Mouse (Mus musculus) lung, embryonic 16.5 days (tissue): ENCODE results near the gene Plcb2. TPM values are rescaled to one million over a fixed set of nuclear protein-coding genes. Genes with fewer than 3 reads are reported as not detected.

Experiments used
- ATAC-seq: fragments of 200-750 bp; cut with Nextera tagmentation; 2 replicates; pipeline ENCODE4 v1.8.0; 2017; ENCODE audit warnings: low read depth, mild to moderate bottlenecking, moderate library complexity
- H3K27ac ChIP-seq: fragments of 300-500 bp; sonication (generic); 2 replicates; pipeline ENCODE4 v1.5.1; 2014; ENCODE audit warnings: mild to moderate bottlenecking, control low read depth, low read length
- H3K27me3 ChIP-seq: fragments of 300-500 bp; sonication (generic); 2 replicates; pipeline ENCODE4 v1.6.1; 2014; ENCODE audit warnings: low read depth, low read length, mixed read lengths; ENCODE audit not compliant: control insufficient read depth, insufficient read depth
- H3K36me3 ChIP-seq: fragments of 300-500 bp; sonication (generic); 2 replicates; pipeline ENCODE4 v1.6.1; 2014; ENCODE audit warnings: low read length; ENCODE audit not compliant: control insufficient read depth, insufficient read depth
- H3K4me1 ChIP-seq: fragments of 300-500 bp; sonication (generic); replicated peaks from 2 replicates; pipeline ENCODE4 v1.6.1; 2014; ENCODE audit warnings: low read length, mixed read lengths; ENCODE audit not compliant: control insufficient read depth, insufficient read depth
- H3K4me2 ChIP-seq: fragments of 300-500 bp; sonication (generic); 2 replicates; pipeline ENCODE4 v1.6.1; 2014; ENCODE audit warnings: low read depth, low read length, control low read depth
- H3K4me3 ChIP-seq: fragments of 300-500 bp; sonication (generic); 2 replicates; pipeline ENCODE4 v1.5.1; 2014; ENCODE audit warnings: mild to moderate bottlenecking, low read length, control low read depth
- H3K9ac ChIP-seq: fragments of 300-500 bp; sonication (generic); 2 replicates; pipeline ENCODE4 v1.6.1; 2014; ENCODE audit warnings: low read length, control low read depth
- H3K9me3 ChIP-seq: fragments of 300-500 bp; sonication (generic); 2 replicates; pipeline ENCODE4 v1.6.1; 2016; ENCODE audit warnings: low read length; ENCODE audit not compliant: control insufficient read depth
- WGBS: fragments of 180-500 bp; shearing (Covaris S2); extraction: QIAGEN DNeasy Blood & Tissue Kit; methylation state at CpG from one replicate; pipeline ENCODE4 v1.1.7; 2014; 5-methylcytosine and 5-hydroxymethylcytosine counted together
- polyA plus RNA-seq: library from polyadenylated mRNA; unstranded; fragments of >200 nt; fragmentation: Nextera tagmentation; extraction: Ambion mirVana; gene quantifications from 2 replicates; pipeline ENCODE4 v1.2.1, GENCODE M21; 2015

The Plcb2 gene
- polyA plus RNA-seq, 1 experiment from 2014 or later, result 1.6 TPM

DNA sequence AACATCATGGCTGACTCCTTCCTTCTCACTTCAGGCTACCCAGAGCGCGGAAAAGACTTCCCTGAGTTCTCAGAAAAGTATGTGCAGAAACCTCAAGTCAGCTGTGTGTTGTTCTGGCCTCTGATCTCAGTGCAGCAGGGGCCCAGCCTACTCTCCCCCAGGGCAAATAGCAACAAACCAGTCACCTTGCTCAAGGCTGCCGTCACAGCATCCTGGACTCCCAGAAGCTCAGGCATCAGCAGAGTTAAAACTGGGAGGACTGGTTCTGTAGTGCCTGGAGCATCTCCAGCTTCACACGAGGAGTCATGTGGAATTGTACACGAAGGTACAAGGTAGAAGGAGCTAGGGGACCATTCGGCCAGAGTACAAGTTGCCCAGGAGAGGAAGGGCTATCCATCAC is 59.0 kb downstream of the Plcb2 start:
- H3K4me2 ChIP-seq, result no peak overlapping the region
- H3K27ac ChIP-seq, result no peak overlapping the region
- H3K9ac ChIP-seq, result no peak overlapping the region
- WGBS, result 48% methylated on average over 6 of the region's 6 CpGs
- H3K4me3 ChIP-seq, result no peak overlapping the region
- ATAC-seq, result no peak
- no peaks in the 10 kb centered on the region for H3K4me1 ChIP-seq
- H3K36me3 ChIP-seq, result no peaks in the 10 kb centered on the region
- H3K27me3 ChIP-seq, result peaks cover 2% of the 10 kb centered on the region; the same call in 1 of the 2 replicates
- H3K9me3 ChIP-seq, result no peaks in the 10 kb centered on the region

DNA sequence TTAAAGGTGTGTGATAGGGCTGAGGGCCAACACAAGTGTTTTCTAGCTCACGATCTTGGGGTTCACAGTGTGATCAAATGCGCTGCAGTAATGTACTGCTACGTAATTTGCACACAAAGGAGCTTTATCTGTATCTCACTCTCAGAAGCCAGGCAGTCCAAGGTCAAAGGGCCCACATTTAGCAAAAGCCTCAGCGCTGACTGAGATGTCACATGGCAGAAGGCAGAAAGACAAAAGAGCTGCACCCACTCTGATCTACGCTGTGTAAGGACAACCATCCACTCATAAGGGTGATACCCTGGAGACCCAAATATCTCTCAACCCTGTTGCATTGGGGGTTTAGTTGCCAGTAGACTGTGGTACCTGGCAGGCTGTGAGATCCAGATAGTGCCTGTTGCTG is 61.1 kb downstream of the Plcb2 start:
- 43% methylated on average over 5 of the region's 5 CpGs for WGBS

DNA sequence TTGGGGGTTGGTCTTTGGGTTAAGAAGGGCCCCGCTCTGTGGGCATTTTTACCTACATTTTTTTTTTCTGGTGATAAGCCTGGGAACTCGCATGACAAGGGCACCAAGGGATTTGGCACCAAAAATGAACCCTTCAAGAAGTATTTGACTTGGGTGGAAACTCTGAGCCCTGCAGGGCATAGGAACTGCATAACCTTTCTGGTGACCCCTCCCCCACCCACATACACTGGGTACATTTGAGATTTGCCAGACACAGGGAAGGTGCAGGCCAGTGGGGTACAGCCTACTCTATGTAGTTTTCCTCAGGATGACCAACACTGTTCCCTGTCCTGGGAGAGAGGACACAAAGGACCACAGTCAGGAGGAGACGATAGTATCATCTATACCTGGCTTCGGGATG is 62.6 kb downstream of the Plcb2 start:
- Histone ChIP-seq H3K4me3 (no peak overlapping the region), H3K27me3 (peaks cover 5% of the 10 kb centered on the region), H3K9ac (no peak overlapping the region), H3K36me3 (no peaks in the 10 kb centered on the region), H3K9me3 (no peaks in the 10 kb centered on the region), H3K4me2 (no peak overlapping the region), H3K27ac (no peak overlapping the region), H3K4me1 (peaks cover 13% of the 10 kb centered on the region)
- no peak for ATAC-seq
- 80% methylated on average over 4 of the region's 4 CpGs for WGBS

More for the DNA sequence above, 61.1 kb downstream of the Plcb2 start:
- Histone ChIP-seq H3K4me1 (peaks cover 13% of the 10 kb centered on the region), H3K27me3 (peaks cover 5% of the 10 kb centered on the region), H3K27ac (no peak overlapping the region), H3K9me3 (no peaks in the 10 kb centered on the region), H3K4me2 (no peak overlapping the region), H3K36me3 (no peaks in the 10 kb centered on the region), H3K4me3 (no peak overlapping the region), H3K9ac (no peak overlapping the region)
- no peak for ATAC-seq

DNA sequence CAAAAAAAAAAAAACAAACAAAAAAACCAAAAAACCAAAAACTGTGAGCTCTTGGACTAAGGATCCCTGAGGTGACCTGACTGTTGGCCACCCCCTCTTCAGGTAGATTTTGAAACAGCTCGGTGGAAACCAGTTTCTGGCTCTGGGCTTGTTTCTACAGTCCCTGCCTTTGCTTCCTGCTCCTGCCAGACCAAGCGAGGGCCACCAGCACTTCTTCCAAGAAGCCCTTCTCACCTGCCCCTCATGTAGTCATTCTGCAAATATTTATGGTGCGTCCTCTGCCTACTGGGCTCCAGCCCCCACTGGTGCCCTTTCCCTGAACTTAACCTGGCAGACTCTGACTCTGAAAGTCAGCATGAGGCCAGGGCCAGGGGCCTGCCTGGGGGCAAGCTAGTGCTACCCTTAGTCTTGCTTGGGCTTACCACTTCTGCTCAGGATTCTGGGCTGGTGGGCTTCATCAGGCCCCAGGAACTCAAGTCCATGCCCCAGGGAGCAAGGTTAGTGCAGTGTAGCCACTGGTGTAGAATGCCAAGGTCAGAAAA is 63.2 kb downstream of the Plcb2 start:
- Histone ChIP-seq H3K9ac (no peak overlapping the region), H3K4me1 (peaks cover 13% of the 10 kb centered on the region), H3K9me3 (no peaks in the 10 kb centered on the region), H3K4me2 (no peak overlapping the region), H3K4me3 (no peak overlapping the region), H3K27me3 (peaks cover 5% of the 10 kb centered on the region), H3K36me3 (no peaks in the 10 kb centered on the region), H3K27ac (no peak overlapping the region)
- WGBS, result 39% methylated on average over 3 of the region's 3 CpGs
- ATAC-seq, result no peak

DNA sequence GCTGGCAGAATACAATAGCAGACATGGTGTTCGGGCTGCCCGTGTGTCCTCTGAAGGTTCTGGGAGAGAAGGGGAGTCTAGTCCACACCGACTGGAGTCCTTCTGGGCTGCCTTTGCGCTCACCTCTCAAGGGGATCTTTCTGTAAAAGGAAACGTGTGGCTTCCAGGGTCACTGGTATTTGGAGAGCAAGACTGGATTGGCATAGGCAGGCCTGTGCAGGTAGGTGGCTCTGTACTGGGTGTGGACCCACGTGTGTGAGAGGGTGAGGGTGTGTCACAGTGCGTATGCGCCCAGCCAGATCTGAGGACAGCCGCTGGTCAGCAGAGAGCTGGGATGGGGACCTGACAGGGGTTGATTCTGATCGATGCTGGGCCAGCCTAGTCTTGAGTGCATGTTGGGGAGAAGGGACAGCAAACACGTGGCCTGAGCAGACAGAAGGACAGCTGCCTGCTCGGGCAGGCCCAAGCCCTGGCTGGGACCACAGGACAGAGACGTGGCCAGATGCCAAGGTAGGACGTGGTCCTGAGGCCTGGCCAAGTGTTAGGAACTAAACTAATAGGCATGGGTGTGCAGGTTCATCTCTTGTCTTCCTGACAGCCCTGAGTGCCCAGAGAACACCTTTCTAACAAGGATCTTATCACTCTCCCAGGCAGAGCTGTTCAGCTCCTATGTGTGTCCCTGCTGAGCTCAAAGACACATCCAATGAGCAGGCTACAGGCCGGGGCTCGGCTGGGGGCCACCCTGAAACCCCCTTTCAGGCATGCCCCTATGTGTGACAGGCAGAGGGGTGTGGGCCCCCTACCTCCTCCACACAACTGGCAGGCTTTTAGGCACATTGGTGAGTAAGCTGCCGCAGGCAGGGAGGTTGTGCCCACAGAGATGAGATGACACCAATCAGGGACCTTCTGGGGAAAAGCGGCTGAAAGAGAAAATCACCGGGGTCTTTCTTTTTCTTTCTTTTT is 64.2 kb downstream of the Plcb2 start:
- no peaks in the 10 kb centered on the region for H3K9me3 ChIP-seq
- peak overlapping the region; percentile 67 for H3K4me2 ChIP-seq
- 45% methylated on average over 19 of the region's 19 CpGs for WGBS
- no peak overlapping the region for H3K27ac ChIP-seq
- H3K27me3 ChIP-seq, result peaks cover 5% of the 10 kb centered on the region
- peak overlapping the region; percentile 58 for H3K9ac ChIP-seq
- ATAC-seq, result peak; percentile 64
- H3K36me3 ChIP-seq, result no peaks in the 10 kb centered on the region
- peaks cover 20% of the 10 kb centered on the region for H3K4me1 ChIP-seq
- H3K4me3 ChIP-seq, result peak overlapping the region; percentile 44

DNA sequence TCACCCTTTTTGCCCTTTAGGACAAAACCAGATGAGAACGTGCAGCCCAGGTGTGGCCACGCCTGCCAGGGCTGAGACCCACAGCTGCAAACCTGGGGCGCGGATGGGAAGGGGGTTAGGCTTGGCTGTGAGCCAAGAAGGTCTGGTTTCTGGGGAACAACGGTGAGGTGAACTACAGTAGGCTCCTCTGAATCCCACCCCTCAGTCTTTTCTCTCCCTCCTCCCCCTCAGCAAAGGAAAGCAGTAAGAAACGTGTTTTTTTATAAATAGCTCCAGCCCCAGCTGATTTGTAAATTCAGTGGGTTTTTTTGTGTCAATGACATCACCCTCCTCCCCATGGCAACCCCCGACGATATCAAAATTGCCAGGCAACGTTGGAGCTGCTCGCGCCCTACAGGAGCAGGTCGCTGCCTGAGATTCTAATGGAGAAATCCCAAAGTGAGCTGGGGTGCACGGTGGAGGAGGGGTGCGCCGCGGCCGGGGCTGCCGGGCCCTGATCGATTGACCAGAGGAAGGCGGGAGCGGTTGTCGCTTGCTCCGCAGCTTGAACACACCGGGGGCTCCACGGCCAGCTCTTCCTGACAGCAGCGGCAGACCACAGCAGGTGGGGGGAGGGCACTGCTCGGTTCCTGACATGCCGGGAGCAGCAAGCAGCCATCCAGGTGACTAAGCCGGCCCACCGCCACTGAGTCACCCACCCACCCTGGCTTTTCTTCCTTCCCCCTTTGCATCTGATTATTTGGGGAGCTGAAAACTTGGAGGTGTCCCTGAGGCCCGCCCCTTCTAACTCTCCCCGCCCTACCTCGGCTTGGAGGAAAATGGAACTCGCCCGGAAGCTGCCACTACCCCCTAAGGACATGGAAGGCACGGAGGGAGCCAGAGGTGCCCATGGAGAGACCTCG is 65.1 kb downstream of the Plcb2 start, which contains the start of gene Pak6:
Gene Pak6 (plus strand): TSS at position 402 of the 902 bp plus-strand sequence.
- H3K27me3 ChIP-seq, result peaks cover 5% of the 10 kb centered on the region
- H3K9ac ChIP-seq, result peak within 1 kb of the TSS; percentile 58
- WGBS, result 2% methylated on average over 37 of the region's 37 CpGs
- peaks cover 24% of the 10 kb centered on the region for H3K4me1 ChIP-seq
- no peaks in the 10 kb centered on the region for H3K9me3 ChIP-seq
- H3K4me3 ChIP-seq, result peak within 1 kb of the TSS; percentile 44
- peak; percentile 11; the same call in 1 of the 2 replicates for ATAC-seq
- H3K36me3 ChIP-seq, result no peaks in the 10 kb centered on the region
- no peak within 1 kb of the TSS for H3K27ac ChIP-seq
- peak within 1 kb of the TSS; percentile 67 for H3K4me2 ChIP-seq

DNA sequence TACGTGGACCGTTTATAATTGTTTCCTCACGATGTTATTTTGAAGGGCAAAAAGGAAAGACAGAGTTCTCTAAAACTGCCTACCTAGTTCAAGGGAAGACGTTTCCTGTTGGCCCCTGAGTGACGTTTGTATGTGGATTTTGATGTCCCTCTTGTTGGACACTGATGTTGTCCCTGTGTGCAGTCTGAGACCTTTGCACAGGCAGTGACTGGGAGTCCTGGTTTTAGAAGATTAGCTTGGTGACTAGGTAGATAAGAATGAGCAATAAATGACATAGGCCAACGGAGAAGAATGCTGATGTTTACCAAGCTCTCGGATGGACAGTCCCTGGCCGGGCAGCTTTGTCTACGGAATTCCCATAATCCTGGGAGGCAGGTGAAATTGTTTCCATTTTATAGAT is 66.3 kb downstream of the Plcb2 start:
- Histone ChIP-seq H3K9ac (no peak overlapping the region), H3K4me2 (no peak overlapping the region), H3K27me3 (peaks cover 5% of the 10 kb centered on the region), H3K4me1 (peaks cover 27% of the 10 kb centered on the region), H3K9me3 (no peaks in the 10 kb centered on the region), H3K4me3 (no peak overlapping the region), H3K27ac (no peak overlapping the region), H3K36me3 (no peaks in the 10 kb centered on the region)
- ATAC-seq, result no peak
- WGBS, result 62% methylated on average over 9 of the region's 9 CpGs

DNA sequence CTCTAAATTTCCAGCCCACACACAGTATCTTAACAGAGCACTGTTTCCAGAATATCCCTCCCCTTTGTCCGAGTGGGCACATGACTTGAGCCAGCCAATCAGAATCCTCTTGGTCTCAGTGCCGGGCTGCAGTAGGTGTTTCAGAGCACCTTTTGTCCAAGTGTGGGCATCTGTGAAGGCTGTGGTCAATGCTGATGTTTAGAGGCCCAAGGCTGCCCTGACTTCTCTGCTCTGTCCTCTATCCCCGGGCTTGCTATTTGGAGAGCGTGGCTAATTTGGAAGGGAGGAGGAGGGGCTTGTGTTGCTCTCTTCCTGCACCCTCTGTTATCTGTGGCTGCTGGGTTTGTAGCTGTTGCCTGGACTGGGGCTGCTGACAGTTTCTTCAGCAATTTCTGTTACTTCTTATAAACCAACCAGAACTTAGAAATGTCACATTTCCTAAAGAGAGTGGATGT is 68.2 kb downstream of the Plcb2 start:
- H3K27me3 ChIP-seq, result peaks cover 5% of the 10 kb centered on the region
- H3K36me3 ChIP-seq, result no peaks in the 10 kb centered on the region
- H3K4me1 ChIP-seq, result peaks cover 34% of the 10 kb centered on the region
- no peaks in the 10 kb centered on the region for H3K9me3 ChIP-seq
- WGBS, result 0% methylated on average over 4 of the region's 4 CpGs
- no peak overlapping the region for H3K27ac ChIP-seq
- H3K4me2 ChIP-seq, result peak overlapping the region; percentile 63
- peak overlapping the region; percentile 64 for H3K9ac ChIP-seq
- ATAC-seq, result peak; percentile 51
- peak overlapping the region; percentile 56 for H3K4me3 ChIP-seq
